Mouse (Mus musculus) left cerebral cortex, postnatal 36 days (tissue): Measurements from ENCODE around the gene Dnmt3c. TPM values are rescaled to one million over a fixed set of nuclear protein-coding genes. Genes with fewer than 3 reads are reported as not detected.
A peak's percentile ranks its signal among the peaks of the same experiment; 100 is the strongest.
"Not testable (repeated sequence)": the region's sequence is repeated elsewhere in the genome, so short reads cannot be mapped to it uniquely, and the experiment has no call there.

Experiments
- DNase-seq, 2 experiments: peaks; one replicate each; pipeline ENCODE4 v3.0.0; 2021 to 2022; ENCODE audit warnings: low spot score in 2 of 2, mixed read lengths in 1 of 2
- intact Hi-C: fragments of 180-260 bp; cut with DNase I; formaldehyde crosslinking; loops from one replicate; pipeline ENCODE4 v1.15.1; 2025
- total RNA-seq, 2 experiments: library from RNA; stranded (reverse); gene quantifications; 2 replicates each; pipeline ENCODE4 v1.2.3; 2021

Gene Dnmt3c
- total RNA-seq = not detected

- DNase-seq = no peak
- intact Hi-C loops = no loop called here
Measured at GRCm38 (mm10) chr2:153696352-153696751, at the start of gene Dnmt3c. Gene Dnmt3c, plus strand, starts transcription at chr2:153696652.

- no peak for DNase-seq
- intact Hi-C loops = no loop called here
Measured at GRCm38 (mm10) chr2:153648773-153649297, 47.6 kb upstream of the Dnmt3c start.

DNA sequence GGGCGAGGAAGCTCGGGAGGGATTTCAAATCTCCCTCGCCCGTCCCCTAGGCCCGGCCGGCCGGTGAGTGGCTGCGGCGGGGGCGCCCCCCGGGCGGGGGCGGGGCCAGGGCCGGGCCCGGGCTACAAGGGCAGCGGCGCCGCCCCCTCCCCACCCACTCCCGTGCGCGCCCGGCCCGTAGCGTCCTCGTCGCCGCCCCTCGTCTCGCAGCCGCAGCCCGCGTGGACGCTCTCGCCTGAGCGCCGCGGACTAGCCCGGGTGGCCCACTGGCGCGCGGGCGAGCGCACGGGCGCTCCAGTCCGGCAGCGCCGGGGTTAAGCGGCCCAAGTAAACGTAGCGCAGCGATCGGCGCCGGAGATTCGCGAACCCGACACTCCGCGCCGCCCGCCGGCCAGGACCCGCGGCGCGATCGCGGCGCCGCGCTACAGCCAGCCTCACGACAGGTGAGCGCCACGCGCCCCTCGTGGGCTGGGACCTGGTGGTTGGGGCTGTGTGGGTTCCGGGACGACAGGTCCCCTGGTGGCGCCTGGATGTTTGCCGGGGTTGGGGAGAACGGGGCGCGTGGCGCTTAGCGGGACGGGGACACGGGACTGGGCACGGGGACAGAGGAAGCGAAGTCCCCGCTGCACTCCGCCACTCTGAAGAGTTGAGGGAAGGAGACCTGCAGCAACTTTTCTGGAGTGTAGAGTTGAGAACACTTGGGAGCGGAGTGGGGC, 47.0 kb upstream of the Dnmt3c start, which contains the start of gene Dnmt3b:
Gene Dnmt3b, plus strand, starts transcription at position 153 of the 716 bp plus-strand sequence.
- DNase-seq = peak; percentile 50 to 67
- intact Hi-C loops = no loop called here

DNA sequence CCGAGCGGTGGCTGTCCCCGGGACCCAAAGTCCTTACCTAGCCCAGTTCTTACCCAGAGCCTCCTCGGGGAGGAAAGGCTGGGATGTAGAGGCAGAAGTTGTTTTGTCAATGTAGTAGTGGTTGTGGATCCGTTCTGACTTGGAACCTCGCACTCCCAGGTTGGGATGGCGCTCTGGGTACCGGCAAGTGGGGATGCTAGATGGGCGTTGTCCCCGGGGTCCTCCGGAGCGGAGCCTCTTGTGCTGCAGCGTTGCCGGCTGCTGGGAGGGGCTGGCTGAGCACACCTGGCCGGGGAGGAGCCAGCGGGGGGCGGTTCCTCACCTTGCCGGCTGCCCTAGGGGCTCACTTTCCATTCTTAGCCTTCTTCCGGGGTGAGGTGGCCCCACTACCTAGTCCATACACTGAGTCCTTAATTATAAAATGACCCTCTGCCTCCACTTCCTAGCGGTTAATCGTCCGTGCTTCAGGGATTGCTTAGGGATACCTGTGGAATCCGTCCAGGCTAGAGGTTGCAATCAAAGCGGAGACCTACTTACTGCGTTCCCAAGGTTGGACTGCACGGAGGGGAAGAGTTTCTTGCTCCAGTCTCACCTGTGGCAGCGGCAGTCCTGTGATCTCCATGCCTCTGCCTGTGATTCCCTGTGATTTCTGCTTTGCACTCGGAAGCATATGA, 46.3 kb upstream of the Dnmt3c start:
- DNase-seq = no peak
- intact Hi-C loops = no loop called here

- intact Hi-C loops = no loop called here
- no peak for DNase-seq
Measured at GRCm38 (mm10) chr2:153651681-153652080, 44.8 kb upstream of the Dnmt3c start.

DNA sequence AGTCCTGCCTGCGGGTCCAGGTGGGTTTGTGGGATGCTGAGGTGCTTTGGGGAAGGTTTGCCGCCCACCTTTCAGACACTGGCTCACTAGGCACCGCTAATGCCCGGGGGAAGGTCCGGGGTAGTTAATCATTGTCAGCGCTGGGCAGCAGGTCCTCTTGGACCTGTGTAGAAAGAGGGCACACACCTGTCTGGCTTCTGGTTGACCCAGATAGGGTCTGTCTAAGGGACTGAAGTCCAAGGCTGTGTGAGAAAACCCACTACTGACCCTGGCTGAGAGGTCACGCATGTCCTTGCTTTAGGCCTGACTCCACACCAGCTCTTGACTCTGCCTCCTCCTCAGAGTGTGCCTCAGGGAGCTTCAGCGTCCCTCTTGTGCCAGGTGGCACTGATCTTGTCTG, 38.8 kb upstream of the Dnmt3c start:
- intact Hi-C loops = not testable (repeated sequence)

GRCm38 (mm10) chr2:153660616-153661015, 35.8 kb upstream of the Dnmt3c start:
- intact Hi-C loops = no loop called here
- no peak for DNase-seq

More for the DNA sequence above, 38.8 kb upstream of the Dnmt3c start:
- DNase-seq = not testable (repeated sequence)

DNA sequence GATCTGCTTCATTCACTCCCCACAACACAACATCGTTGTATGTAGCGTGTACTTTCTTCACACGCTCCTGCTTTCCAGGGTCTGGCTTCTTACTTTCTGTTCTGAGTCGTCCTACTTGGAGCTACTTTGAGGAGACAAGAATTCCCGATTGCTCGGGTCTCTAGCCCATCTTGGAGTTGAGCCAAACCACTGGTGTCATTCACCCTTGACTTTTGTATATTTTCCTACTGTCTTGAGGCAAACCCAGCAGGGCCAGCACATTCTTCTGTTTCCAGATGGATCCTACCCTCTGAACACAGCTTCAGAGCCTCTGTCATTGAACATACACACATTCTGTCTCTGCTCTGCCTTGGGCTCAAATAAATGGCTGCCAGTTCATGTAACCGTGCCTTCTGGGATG, 31.1 kb upstream of the Dnmt3c start:
- intact Hi-C loops = loop anchor here (5.0 kb wide), 1 partner anchor 267 kb away; no protein-coding TSS in a partner anchor
- no peak for DNase-seq

DNA sequence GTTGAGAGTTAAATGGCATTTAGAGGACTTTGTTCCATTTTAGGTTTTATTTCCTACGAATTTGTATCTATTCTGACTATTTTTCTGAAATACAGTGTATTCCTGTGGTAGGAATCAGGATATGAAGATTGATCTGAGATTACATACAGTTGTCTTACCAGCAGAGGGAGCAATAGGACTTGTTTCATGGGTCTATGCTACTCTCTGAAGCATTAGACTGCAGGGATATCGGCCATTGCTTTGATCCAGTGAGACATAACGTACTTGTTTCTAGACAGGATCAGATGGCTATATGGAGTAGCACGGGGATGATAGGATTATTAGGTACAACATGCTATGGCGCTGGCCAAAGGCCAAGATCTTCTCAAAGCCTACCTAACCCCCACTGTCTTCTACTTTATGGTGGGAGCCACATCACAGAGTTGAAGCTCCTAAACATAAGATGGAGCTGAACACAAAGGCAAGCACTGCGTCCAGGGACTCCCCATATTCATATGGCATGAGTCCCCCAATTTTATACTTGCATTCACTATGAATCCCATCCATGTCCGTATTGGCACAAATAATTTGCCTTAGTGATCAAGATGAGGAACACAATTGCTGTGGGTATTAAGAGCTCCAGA, 27.6 kb upstream of the Dnmt3c start:
- intact Hi-C loops = loop anchor here (2.0 to 5.0 kb wide), 2 partner anchors 182 to 263 kb away; no protein-coding TSS in a partner anchor
- peak in 1 of 2 experiments; percentile 9 for DNase-seq

GRCm38 (mm10) chr2:153670111-153670510, 26.3 kb upstream of the Dnmt3c start:
- intact Hi-C loops = no loop called here
- no peak for DNase-seq

- intact Hi-C loops = no loop called here
- DNase-seq = no peak
Measured at GRCm38 (mm10) chr2:153672619-153673018, 23.8 kb upstream of the Dnmt3c start.

GRCm38 (mm10) chr2:153675364-153675763, 21.1 kb upstream of the Dnmt3c start:
- DNase-seq, intact Hi-C loops: not testable (repeated sequence)

DNA sequence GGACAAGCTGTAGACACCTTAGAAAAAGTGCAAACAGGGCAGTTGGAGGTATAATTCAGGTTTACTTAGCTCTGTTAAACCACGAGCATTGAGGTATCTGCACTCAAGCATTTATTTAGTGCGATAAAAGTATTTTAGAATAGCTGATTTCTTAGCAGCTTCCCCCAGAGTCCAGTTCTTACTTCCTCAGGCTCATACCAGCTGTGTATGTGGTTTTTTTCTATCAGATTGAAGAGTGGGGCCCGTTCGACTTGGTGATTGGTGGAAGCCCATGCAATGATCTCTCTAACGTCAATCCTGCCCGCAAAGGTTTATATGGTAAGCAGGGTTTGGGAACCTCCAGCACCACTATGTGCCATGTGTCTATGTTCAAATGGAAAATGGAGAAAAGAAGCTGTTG, 19.5 kb upstream of the Dnmt3c start:
- intact Hi-C loops = no loop called here
- DNase-seq = no peak

DNA sequence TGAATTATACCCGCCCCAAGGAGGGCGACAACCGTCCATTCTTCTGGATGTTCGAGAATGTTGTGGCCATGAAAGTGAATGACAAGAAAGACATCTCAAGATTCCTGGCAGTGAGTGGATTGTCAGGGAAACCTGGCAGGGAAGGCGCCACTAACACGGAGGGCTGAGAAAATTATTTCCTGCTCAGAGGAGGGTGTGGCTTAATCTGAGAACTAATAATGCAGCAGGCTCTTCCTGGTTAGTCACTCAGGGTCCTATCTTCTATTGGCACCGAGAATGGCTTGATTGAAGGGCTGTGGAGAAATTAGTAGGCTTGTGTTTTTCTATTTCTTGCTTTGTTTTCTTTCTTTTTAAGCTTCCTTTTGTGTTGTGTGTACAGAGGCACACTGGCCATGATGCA, 18.9 kb upstream of the Dnmt3c start:
- no peak for DNase-seq
- intact Hi-C loops = no loop called here

DNA sequence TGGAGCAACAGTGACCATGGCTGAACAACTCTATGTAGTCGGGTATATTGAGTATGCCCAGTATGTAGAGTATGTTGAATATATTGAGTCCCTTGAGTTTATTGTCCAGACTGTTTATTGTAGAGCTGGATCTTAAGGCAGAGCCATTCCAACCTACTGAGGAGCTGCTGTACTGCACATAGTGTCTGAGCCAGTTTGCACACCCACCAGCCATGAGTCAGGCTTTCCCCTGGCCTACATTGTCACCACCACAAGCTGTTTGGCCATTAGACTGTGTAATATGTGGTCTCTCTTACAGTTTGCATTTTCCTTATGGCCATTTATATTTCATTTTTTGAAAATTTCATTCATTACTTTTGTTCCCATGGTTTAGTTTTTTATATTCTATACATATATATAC, 16.5 kb upstream of the Dnmt3c start:
- intact Hi-C loops = no loop called here
- peak; percentile 24 to 28 for DNase-seq

GRCm38 (mm10) chr2:153693413-153693812, 3.0 kb upstream of the Dnmt3c start:
- DNase-seq, intact Hi-C loops: not testable (repeated sequence)

DNA sequence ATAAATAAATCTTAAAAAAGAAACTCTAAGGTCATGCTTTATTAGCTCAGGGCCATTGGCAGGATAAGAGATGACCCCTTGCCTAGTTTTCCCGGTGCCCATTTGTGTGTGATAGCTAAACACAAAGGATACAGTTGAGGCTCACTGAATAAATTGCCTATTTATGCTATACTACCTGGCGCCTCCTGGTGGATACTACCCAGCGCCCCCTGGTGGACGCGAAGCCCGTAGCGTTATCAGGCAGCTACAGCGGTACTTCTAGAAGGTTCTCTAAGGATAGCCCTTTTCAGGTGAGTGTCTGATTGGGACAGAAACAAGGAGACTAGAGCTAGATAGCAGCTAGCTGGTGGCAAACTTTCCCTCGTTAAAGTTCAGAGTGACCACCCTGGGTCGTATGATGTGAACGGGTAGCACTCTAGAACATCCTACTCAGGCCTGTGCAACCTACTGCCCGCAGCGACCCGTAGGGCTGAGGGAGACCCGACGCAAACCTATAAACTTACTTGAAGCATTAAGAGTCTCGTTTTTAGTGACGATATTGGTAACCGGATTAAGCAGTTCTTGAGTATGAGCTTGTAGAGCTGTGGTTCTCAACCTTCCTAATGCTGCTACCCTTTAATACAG, 1.9 kb upstream of the Dnmt3c start:
- DNase-seq = peak in 1 of 2 experiments; percentile 11
- intact Hi-C loops = no loop called here

- intact Hi-C loops = no loop called here
- no peak for DNase-seq
Measured at GRCm38 (mm10) chr2:153703389-153703788, 6.9 kb downstream of the Dnmt3c start.

GRCm38 (mm10) chr2:153710701-153711330, 14.4 kb downstream of the Dnmt3c start:
- intact Hi-C loops = loop anchor here (10.0 kb wide), 2 partner anchors 64 to 134 kb away; partner anchors contain the start of gene Efcab8
- no peak for DNase-seq
